Mouse (Mus musculus) urinary bladder, postnatal 10 days (tissue): Measurements from ENCODE around the gene Prkce.

Experiments used
- DNase-seq: peaks from one replicate; pipeline ENCODE4 v3.0.0; 2022; ENCODE audit warnings: low spot score

Gene Prkce

GRCm38 (mm10) chr17:86176722-86177121 is 9.1 kb downstream of the Prkce start:
- DNase-seq, result no peak

- no peak for DNase-seq
These were observed 16.2 kb downstream of the Prkce start for GRCm38 (mm10) chr17:86183788-86184187.

GRCm38 (mm10) chr17:86184552-86185209 is 17.1 kb downstream of the Prkce start:
- DNase-seq, result no peak

- DNase-seq, result no peak
These were observed 18.0 kb downstream of the Prkce start for GRCm38 (mm10) chr17:86185584-86185983.

GRCm38 (mm10) chr17:86187777-86188176 is 20.2 kb downstream of the Prkce start:
- DNase-seq, result no peak

GRCm38 (mm10) chr17:86193979-86194378 is 26.4 kb downstream of the Prkce start:
- DNase-seq, result no peak

DNA sequence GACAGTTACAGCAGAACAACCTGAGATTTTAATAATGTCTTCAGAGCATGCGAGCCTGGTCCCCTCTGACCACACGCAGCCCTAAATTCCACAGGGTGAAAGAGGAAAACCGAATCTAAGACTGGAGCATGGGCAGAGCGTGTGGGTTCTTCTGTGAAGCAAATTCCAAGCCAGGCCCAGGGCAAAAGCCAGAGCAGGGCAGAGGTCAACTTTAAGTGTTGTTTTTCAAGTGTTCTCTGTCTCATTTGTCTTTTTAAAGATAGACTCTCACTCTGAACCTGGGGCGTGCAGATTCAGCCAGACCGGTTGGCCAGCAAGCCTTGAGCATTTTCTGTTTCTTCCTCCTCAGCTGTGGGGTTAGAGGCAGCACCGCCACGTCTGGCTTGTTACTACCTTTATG is 27.3 kb downstream of the Prkce start:
- no peak for DNase-seq

DNA sequence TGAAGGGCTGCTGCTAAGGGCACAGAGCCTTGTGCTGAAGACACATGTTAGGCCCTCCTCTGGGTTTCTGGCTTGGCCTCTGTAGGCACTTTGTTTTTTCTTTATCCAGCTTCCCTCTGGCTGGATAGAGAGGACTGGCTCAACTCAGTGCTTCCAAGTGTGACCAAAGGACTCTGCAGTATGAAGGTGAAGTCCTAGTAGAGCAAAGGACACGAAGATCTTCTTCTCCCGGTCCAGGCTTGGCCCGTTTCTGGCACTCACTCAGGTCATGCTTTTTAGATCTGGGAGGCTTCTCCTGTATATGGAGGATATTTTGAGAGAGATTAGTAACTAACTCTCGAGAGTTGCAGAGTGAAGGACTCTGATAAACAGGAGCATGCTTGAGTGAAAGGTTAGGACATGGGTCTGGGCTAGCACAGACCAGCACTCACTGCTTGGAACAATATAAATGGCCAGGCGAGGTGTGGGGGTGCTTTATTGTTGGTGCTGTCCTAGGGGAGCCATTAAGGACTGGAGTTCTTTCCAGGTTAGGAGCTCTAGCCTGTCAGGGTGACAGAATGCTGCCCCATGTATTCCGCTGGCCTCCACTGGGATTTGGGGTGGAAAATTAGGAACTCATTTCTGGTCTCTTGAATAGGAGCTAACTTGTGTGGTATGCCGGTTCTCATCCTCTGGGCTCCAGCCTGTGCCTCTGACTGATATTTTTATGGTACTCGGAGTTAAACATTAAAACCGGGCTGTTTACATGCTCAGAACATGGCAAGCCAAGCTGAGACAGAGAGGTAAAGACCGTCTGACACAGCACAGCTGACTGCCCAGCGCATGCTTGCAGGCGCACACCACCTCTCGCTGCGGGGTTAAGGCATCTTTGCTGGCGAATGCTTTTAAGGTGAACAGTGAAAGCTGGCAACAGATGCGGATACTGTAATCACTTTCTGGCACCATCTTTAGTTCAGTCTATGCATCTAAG is 31.2 kb downstream of the Prkce start:
- DNase-seq, result no peak

DNA sequence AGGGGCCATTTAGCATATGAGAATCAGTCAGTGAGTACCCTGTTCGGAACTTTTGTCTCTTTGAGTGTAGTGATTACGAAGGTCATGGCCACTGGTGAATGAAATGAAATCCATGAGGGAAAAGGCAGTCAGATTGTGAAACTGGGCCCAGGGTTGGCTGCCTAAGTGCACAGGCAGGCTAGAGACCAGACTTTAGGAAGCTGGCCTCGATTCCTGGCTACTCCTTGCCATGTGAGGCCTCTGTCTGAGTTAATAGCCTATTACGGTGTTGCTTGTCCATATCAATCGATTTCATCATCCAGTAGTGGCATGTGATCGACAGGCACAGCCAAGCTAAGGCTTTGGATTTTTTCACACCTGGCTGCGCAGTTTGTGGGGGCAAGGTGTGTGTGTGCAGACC is 34.4 kb downstream of the Prkce start:
- no peak for DNase-seq

DNA sequence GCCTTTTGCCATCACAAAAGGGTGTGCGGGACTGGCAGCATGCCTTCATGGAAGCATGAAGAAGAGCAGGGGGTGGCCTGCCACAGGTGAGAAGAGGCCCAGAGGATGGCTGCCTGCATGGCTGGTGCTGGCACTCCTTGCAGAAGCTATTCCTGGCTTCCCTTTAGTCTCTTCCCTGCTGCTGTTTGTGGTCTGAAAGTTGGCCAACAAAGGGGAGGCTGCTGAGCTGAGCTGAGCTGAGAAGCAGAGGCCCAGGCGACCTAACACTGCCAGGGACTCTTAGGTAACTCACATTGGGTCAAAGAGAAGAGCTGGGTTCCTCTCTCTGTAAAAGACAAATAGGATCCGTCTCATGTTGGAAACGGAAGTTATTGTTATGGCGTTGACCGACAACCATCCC is 35.4 kb downstream of the Prkce start:
- DNase-seq, result no peak

DNA sequence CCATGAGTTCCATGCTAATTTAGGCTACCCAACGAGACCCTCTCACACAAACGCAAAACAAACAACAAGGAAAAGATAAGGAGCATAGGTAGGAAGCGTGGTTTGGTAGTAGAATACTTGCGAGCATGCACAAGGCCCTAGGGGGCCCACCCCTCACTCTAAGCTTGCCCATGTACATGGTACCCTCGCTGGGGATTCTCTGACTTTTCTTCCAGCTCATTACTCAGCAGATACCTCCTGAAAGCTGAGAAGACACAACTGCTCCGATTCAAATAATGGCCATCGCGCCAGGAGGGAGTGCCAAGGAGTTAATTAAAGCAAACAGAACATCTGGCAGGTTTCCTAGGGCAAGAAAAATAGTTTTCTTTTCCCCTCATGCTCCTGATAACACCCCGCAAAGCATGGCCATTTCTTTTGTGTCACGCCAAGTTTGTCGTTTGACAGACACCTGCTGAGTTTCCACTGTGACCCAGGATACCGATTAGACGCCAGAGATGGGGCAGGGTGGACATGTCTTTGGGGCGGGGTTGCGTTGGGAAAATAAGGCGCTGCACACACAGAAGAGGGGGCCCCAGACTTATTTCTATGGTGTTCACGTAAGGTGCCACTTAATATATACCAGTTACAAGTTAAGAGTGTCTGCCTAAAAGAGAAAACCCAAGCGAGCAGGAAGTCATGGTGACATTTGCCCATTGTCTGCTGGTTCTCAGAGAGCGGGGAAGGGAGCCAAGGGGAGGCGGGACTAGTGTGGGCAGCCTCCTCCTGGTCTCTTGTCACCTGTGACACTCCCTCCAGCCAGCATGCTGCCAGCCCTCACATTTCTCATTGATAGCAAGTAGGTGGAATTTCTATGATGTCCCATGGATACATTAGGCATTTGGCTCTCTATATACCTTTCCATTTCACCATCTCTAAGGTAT is 36.2 kb downstream of the Prkce start:
- DNase-seq, result no peak

- no peak for DNase-seq
These were observed 38.7 kb downstream of the Prkce start for GRCm38 (mm10) chr17:86206289-86206688.

DNA sequence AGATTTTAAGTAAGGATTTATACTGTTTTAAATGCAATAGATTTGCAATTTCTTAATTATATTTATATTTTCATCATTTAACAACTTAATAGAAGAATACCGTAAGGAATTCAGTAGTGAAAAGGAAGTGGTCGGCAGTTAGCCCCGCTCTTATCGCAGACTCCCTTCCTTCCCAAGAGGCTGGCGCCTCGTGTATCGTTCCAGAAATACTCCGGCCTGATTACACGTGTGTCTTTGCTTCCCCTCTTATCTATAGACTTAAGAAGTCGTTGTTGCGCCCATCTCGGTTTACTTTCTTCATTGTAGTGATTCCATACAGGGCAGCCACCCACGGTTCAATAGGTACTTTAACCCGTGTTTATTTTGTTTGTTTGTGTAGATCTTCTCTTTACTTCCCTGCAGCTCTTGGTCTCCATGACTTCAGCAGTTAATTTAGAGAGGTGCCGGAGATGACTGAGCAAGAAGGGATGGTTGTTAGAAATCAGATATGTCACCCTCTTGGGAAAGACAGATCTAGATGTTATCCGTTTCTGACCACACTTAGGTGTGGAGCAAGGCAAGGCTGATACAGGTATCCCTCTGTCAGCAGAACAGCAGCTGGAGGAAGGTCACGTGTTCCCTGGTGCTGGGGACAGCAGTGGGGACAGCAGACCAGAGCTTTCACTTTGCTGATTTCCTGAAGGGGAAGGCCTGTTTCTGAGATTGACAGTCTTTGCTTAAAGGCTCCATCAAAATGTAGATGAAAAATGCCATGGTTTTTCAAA is 40.7 kb downstream of the Prkce start:
- no peak for DNase-seq

- DNase-seq, result no peak
These were observed 41.2 kb downstream of the Prkce start for GRCm38 (mm10) chr17:86208821-86209186.

GRCm38 (mm10) chr17:86209680-86210251 is 42.2 kb downstream of the Prkce start:
- DNase-seq, result no peak

DNA sequence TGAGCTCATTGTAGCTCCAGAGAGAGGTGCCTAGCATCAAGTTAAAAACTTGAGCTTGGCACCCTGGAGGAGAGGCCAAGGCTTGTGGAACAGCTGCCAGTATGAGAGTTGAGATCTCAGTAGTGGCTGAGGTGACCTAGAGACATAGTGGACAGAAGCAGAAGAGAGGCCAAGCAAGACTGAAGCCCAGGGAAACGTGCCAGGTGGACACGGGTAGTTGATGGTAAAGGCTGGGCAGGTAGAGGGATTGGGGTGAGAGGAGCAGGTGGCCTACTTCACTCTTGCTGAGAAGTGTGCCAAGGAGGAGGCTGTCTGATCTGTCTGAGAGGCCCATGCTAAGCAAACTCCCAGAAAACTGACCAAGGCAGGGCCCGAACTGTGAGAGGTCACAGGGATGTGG is 44.6 kb downstream of the Prkce start:
- DNase-seq, result no peak

- no peak for DNase-seq
These were observed 46.7 kb downstream of the Prkce start for GRCm38 (mm10) chr17:86214285-86214684.

GRCm38 (mm10) chr17:86214741-86215140 is 47.2 kb downstream of the Prkce start:
- DNase-seq, result no peak

- no peak for DNase-seq
These were observed 48.2 kb downstream of the Prkce start for GRCm38 (mm10) chr17:86215771-86216170.

GRCm38 (mm10) chr17:86217468-86217867 is 49.9 kb downstream of the Prkce start:
- no peak for DNase-seq

DNA sequence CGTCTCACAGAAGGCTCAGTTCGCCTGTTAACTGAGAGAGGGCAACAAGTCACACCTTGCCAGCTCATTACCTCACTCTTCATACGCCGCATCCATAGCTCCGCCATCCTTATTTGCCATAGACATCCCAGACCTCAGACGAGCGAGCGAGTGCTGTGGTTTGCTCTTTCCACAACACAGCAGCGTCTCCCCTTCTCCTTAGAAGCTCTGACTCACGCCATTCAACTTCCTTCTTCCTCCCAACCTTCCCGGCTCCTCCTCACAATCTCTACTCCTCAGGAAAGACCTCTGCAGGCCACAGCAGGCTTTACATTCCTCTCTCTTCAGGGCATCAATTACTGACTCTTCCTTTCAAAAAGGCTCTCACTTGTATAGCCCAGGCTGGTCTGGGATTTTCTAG is 51.0 kb downstream of the Prkce start:
- no peak for DNase-seq
